Comparison of ENCODE assay signal across 10 mouse cellular contexts in genomic region chr13:94439386-94439785, GRCm38 (mm10).
DNase-seq lines count a peak whose midpoint lies in the region; ATAC-seq and TF ChIP-seq lines count a peak whose summit lies in the region.
"Had no signal": no experiment of that assay in that cellular context is flagged by ENCODE, and none has a peak within 500 bp of the region (broad histone marks: within the 10 kb centered on the region; RNA-seq: fewer than 3 reads in every experiment).

No protein-coding gene starts in this region.

- no peaks in the 10 kb centered on the region for H3K4me1 ChIP-seq in hindbrain, postnatal 0 days (ENCODE audit: insufficient read depth, low read length)
- H3K4me1 ChIP-seq in hindbrain, embryonic 11.5 days (replicated peaks; ENCODE audit: control insufficient read depth, insufficient read depth, low read length): no peaks in the 10 kb centered on the region
- no peaks in the 10 kb centered on the region for H3K4me1 ChIP-seq in midbrain, embryonic 13.5 days (replicated peaks)
- H3K4me1 ChIP-seq: intestine, embryonic 15.5 days had no signal

- peak; percentile 65 to 76 for DNase-seq in cerebellum, postnatal 14 days
- DNase-seq in cerebellum, adult 9-11 months: no peak
- DNase-seq in hindbrain, postnatal 0 days (ENCODE audit: low spot score): peak; percentile 59
- DNase-seq in hindbrain, embryonic 11.5 days (ENCODE audit: low spot score): no peak
- peak; percentile 38 for DNase-seq in right cerebral cortex, postnatal 4 days
- DNase-seq in right cerebral cortex, postnatal 25 days: no peak
- peak; percentile 29 to 60 for DNase-seq in lung, postnatal 4 days
- DNase-seq: cerebellum, adult 11 months had no signal

- H3K27ac ChIP-seq in hindbrain, postnatal 0 days: no peak overlapping the region
- no peak overlapping the region for H3K27ac ChIP-seq in hindbrain, embryonic 11.5 days (ENCODE audit: low read depth, low read length)
- H3K27ac ChIP-seq in midbrain, embryonic 13.5 days: no peak overlapping the region
- H3K27ac ChIP-seq: intestine, embryonic 15.5 days had no signal

- no peak overlapping the region for H3K9ac ChIP-seq in hindbrain, postnatal 0 days (replicated peaks; ENCODE audit: low read length)
- H3K9ac ChIP-seq in hindbrain, embryonic 11.5 days (ENCODE audit: low read depth, low read length): no peak overlapping the region
- no peak overlapping the region for H3K9ac ChIP-seq in midbrain, embryonic 13.5 days (replicated peaks)
- H3K9ac ChIP-seq: intestine, embryonic 15.5 days had no signal

- H3K4me3 ChIP-seq in hindbrain, postnatal 0 days (ENCODE audit: low read length): no peak overlapping the region
- no peak overlapping the region for H3K4me3 ChIP-seq in hindbrain, embryonic 11.5 days (ENCODE audit: low read depth, low read length)
- no peak overlapping the region for H3K4me3 ChIP-seq in midbrain, embryonic 13.5 days (replicated peaks)
- H3K4me3 ChIP-seq: intestine, embryonic 15.5 days had no signal

- no peak overlapping the region for H3K4me2 ChIP-seq in hindbrain, postnatal 0 days (ENCODE audit: low read depth, low read length)
- H3K4me2 ChIP-seq in hindbrain, embryonic 11.5 days (replicated peaks; ENCODE audit: low read depth, low read length): no peak overlapping the region
- no peak overlapping the region for H3K4me2 ChIP-seq in midbrain, embryonic 13.5 days (replicated peaks)
- H3K4me2 ChIP-seq: intestine, embryonic 15.5 days had no signal

- no peak for ATAC-seq in hindbrain, postnatal 0 days
- no peak for ATAC-seq in hindbrain, embryonic 11.5 days (ENCODE audit: low FRiP score)
- no peak for ATAC-seq in midbrain, embryonic 13.5 days
- ATAC-seq: intestine, embryonic 15.5 days had no signal

- TF ChIP-seq CTCF in hindbrain, postnatal 0 days (IDR thresholded peaks at IDR 0.05; ENCODE audit: low read depth): no peak

- H3K27me3 ChIP-seq in hindbrain, postnatal 0 days (ENCODE audit: insufficient read depth, low read length): no peaks in the 10 kb centered on the region
- no peaks in the 10 kb centered on the region for H3K27me3 ChIP-seq in hindbrain, embryonic 11.5 days (ENCODE audit: control insufficient read depth, insufficient read depth, low read length)
- no peaks in the 10 kb centered on the region for H3K27me3 ChIP-seq in midbrain, embryonic 13.5 days
- H3K27me3 ChIP-seq: intestine, embryonic 15.5 days had no signal

- H3K36me3 ChIP-seq in hindbrain, postnatal 0 days (ENCODE audit: insufficient read depth, low read length): peaks cover 3% of the 10 kb centered on the region
- H3K36me3 ChIP-seq in hindbrain, embryonic 11.5 days (ENCODE audit: control insufficient read depth, insufficient read depth, low read length): no peaks in the 10 kb centered on the region
- H3K36me3 ChIP-seq in midbrain, embryonic 13.5 days: no peaks in the 10 kb centered on the region

- 39% methylated on average over 5 of the region's 5 CpGs for WGBS in hindbrain, postnatal 0 days
- WGBS in hindbrain, embryonic 11.5 days: 90% methylated on average over 5 of the region's 5 CpGs
- WGBS in midbrain, embryonic 13.5 days: 90% methylated on average over 5 of the region's 5 CpGs

- no peaks in the 10 kb centered on the region for H3K9me3 ChIP-seq in hindbrain, postnatal 0 days (ENCODE audit: low read length)
- no peaks in the 10 kb centered on the region for H3K9me3 ChIP-seq in hindbrain, embryonic 11.5 days (ENCODE audit: control insufficient read depth, low read length)
- H3K9me3 ChIP-seq in midbrain, embryonic 13.5 days: no peaks in the 10 kb centered on the region
- H3K9me3 ChIP-seq: intestine, embryonic 15.5 days had no signal

Comparison
In these comparisons a context has a peak if more than half of its experiments do, and no peak if none do; other contexts are left out.
1. DNase-seq: peak in cerebellum, postnatal 14 days (2 of 2), hindbrain, postnatal 0 days (single experiment), right cerebral cortex, postnatal 4 days (single experiment) and lung, postnatal 4 days (2 of 2); none in cerebellum, adult 9-11 months (single experiment), hindbrain, embryonic 11.5 days (single experiment) and right cerebral cortex, postnatal 25 days (single experiment).